Mouse (Mus musculus) neutrophil, adult 59 days (primary cell): ENCODE results near the gene Cdca7. TPM values are rescaled to one million over a fixed set of nuclear protein-coding genes. Genes with fewer than 3 reads are reported as not detected.

Source experiments
- total RNA-seq, 2 experiments: library from RNA; stranded (reverse); gene quantifications; 1 replicate in 1 of 2; 2 replicates in 1 of 2; pipeline ENCODE4 v1.2.4; 2023

Gene Cdca7
- total RNA-seq = 10 to 100 TPM; 39.6 to 39.9 TPM

DNA sequence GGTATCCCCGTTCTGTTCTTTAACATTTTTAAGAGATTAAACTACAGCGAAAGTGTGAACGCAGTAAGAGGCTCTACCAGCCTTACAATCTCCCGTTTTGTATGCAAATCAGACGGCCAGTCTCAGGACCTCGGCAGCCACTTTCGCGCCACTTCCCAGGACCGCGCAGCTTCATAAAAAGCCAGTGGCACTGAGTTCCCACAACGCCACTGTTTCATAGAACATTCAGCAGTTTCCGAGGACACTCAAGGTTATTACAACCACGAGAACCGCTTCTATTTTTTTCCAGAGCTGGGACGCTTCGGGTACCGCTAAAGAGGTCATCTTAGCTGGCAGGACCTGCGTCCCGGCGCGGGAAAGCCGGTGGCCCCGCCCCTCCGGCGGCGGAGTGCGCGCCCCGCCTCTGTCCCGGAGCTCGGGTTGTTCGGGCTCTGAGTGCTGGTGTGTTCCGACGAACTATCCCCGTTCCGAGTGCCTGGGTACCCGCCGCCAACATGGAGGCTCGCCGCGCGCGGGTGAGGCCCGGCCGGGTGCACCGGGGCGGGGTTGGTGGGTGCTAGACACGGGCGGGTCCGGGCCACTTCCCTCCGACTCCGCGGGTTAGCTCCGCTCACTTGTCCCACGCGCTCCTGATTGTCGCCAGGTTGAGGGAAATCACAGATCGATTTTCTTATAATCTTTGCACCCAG, at the start of gene Cdca7:
TSS of gene Cdca7 (plus strand) at position 363 of the 689 bp plus-strand sequence.

Other genes starting within 250 kb of the Cdca7 start
- 10 to 100 TPM; 20.3 to 24.0 TPM for gene Map3k20, start 190.5 kb upstream of the Cdca7 start, total RNA-seq